Mouse (Mus musculus): Measurements from ENCODE around the gene Sowahb. TPM values are rescaled to one million over a fixed set of nuclear protein-coding genes. Genes with fewer than 3 reads are reported as not detected.

The Sowahb gene
- polyA plus RNA-seq, 1 experiment from 2014 or later: 1.3 TPM

- WGBS: 14% methylated on average over 1 of the region's 1 CpGs
- no peak overlapping the region for H3K27ac ChIP-seq (ENCODE audit: low read length)
Measured at GRCm38 (mm10) chr5:93035285-93035684, 9.5 kb downstream of the Sowahb start.

GRCm38 (mm10) chr5:93033087-93033870, 11.5 kb downstream of the Sowahb start:
- H3K4me3 ChIP-seq (ENCODE audit: low read depth, low read length): no peak overlapping the region
- H3K4me1 ChIP-seq (ENCODE audit: insufficient read depth, low read depth, low read length): 0 out of 2 replicates have a peak, but pooled peaks cover 2% of the 10 kb centered on the region
- ATAC-seq (no peak), DNase-seq (ENCODE audit: low spot score) (no peak)
- no peak overlapping the region for H3K27ac ChIP-seq (ENCODE audit: low read length)
- no peaks in the 10 kb centered on the region for H3K27me3 ChIP-seq (replicated peaks; ENCODE audit: insufficient read depth, low read length)
- 69% methylated on average over 5 of the region's 5 CpGs for WGBS
- H3K9ac ChIP-seq (replicated peaks; ENCODE audit: low read depth): no peak overlapping the region
- H3K36me3 ChIP-seq (ENCODE audit: insufficient read depth, low read length): no peaks in the 10 kb centered on the region
- H3K4me2 ChIP-seq (replicated peaks; ENCODE audit: low read depth, low read length): no peak overlapping the region
- H3K9me3 ChIP-seq (ENCODE audit: low read length): no peaks in the 10 kb centered on the region
- no peak for TF ChIP-seq EP300 (IDR thresholded peaks at IDR 0.05)
- no peak for TF ChIP-seq CTCF (IDR thresholded peaks at IDR 0.05)

More at GRCm38 (mm10) chr5:93035285-93035684, 9.5 kb downstream of the Sowahb start:
- no peak for TF ChIP-seq CTCF (IDR thresholded peaks at IDR 0.05)
- peak; percentile 43; the same call in 1 of the 2 replicates for TF ChIP-seq EP300 (IDR thresholded peaks at IDR 0.05)
- Histone ChIP-seq H3K4me2 (replicated peaks; ENCODE audit: low read depth, low read length) (no peak overlapping the region), H3K27me3 (replicated peaks; ENCODE audit: insufficient read depth, low read length) (no peaks in the 10 kb centered on the region), H3K36me3 (ENCODE audit: insufficient read depth, low read length) (no peaks in the 10 kb centered on the region), H3K4me1 (ENCODE audit: insufficient read depth, low read depth, low read length) (0 out of 2 replicates have a peak, but pooled peaks cover 2% of the 10 kb centered on the region), H3K9me3 (ENCODE audit: low read length) (no peaks in the 10 kb centered on the region), H3K9ac (replicated peaks; ENCODE audit: low read depth) (no peak overlapping the region), H3K4me3 (ENCODE audit: low read depth, low read length) (no peak overlapping the region)
- peak; percentile 75 for DNase-seq (ENCODE audit: low spot score)
- peak; percentile 72 for ATAC-seq

- H3K36me3 ChIP-seq (ENCODE audit: insufficient read depth, low read length): no peaks in the 10 kb centered on the region
- no peaks in the 10 kb centered on the region for H3K27me3 ChIP-seq (replicated peaks; ENCODE audit: insufficient read depth, low read length)
- 39% methylated on average over 4 of the region's 4 CpGs for WGBS
- no peak overlapping the region for H3K9ac ChIP-seq (replicated peaks; ENCODE audit: low read depth)
- H3K4me1 ChIP-seq (ENCODE audit: insufficient read depth, low read depth, low read length): 0 out of 2 replicates have a peak, but pooled peaks cover 2% of the 10 kb centered on the region
- H3K4me2 ChIP-seq (replicated peaks; ENCODE audit: low read depth, low read length): no peak overlapping the region
- peak; percentile 50; the same call in 1 of the 2 replicates for TF ChIP-seq EP300 (IDR thresholded peaks at IDR 0.05)
- no peak for TF ChIP-seq CTCF (IDR thresholded peaks at IDR 0.05)
- ATAC-seq: peak; percentile 73
- DNase-seq (ENCODE audit: low spot score): peak; percentile 66
- no peak overlapping the region for H3K4me3 ChIP-seq (ENCODE audit: low read depth, low read length)
- H3K9me3 ChIP-seq (ENCODE audit: low read length): no peaks in the 10 kb centered on the region
- no peak overlapping the region for H3K27ac ChIP-seq (ENCODE audit: low read length)
Measured at GRCm38 (mm10) chr5:93032621-93033020, 12.2 kb downstream of the Sowahb start.

- DNase-seq (ENCODE audit: low spot score) (no peak), ATAC-seq (no peak)
- WGBS: 61% methylated on average over 3 of the region's 3 CpGs
- no peak for TF ChIP-seq CTCF (IDR thresholded peaks at IDR 0.05)
- TF ChIP-seq EP300 (IDR thresholded peaks at IDR 0.05): no peak
- Histone ChIP-seq H3K9ac (replicated peaks; ENCODE audit: low read depth) (no peak overlapping the region), H3K4me2 (replicated peaks; ENCODE audit: low read depth, low read length) (no peak overlapping the region), H3K27me3 (replicated peaks; ENCODE audit: insufficient read depth, low read length) (no peaks in the 10 kb centered on the region), H3K4me3 (ENCODE audit: low read depth, low read length) (no peak overlapping the region), H3K27ac (ENCODE audit: low read length) (no peak overlapping the region), H3K4me1 (ENCODE audit: insufficient read depth, low read depth, low read length) (0 out of 2 replicates have a peak, but pooled peaks cover 2% of the 10 kb centered on the region), H3K36me3 (ENCODE audit: insufficient read depth, low read length) (no peaks in the 10 kb centered on the region), H3K9me3 (ENCODE audit: low read length) (no peaks in the 10 kb centered on the region)
Measured at GRCm38 (mm10) chr5:93030869-93031268, 14.0 kb downstream of the Sowahb start.

GRCm38 (mm10) chr5:93030411-93030810, 14.4 kb downstream of the Sowahb start:
- 77% methylated on average over 5 of the region's 5 CpGs for WGBS
- Histone ChIP-seq H3K4me2 (replicated peaks; ENCODE audit: low read depth, low read length) (no peak overlapping the region), H3K36me3 (ENCODE audit: insufficient read depth, low read length) (no peaks in the 10 kb centered on the region), H3K27ac (ENCODE audit: low read length) (no peak overlapping the region), H3K27me3 (replicated peaks; ENCODE audit: insufficient read depth, low read length) (no peaks in the 10 kb centered on the region), H3K9me3 (ENCODE audit: low read length) (no peaks in the 10 kb centered on the region), H3K4me1 (ENCODE audit: insufficient read depth, low read depth, low read length) (0 out of 2 replicates have a peak, but pooled peaks cover 2% of the 10 kb centered on the region), H3K4me3 (ENCODE audit: low read depth, low read length) (no peak overlapping the region), H3K9ac (replicated peaks; ENCODE audit: low read depth) (no peak overlapping the region)
- TF ChIP-seq CTCF (IDR thresholded peaks at IDR 0.05) (no peak), EP300 (IDR thresholded peaks at IDR 0.05) (no peak)
- no peak for DNase-seq (ENCODE audit: low spot score)
- ATAC-seq: no peak

GRCm38 (mm10) chr5:93027120-93027675, 17.6 kb downstream of the Sowahb start:
- WGBS: 33% methylated on average over 9 of the region's 9 CpGs
- DNase-seq (ENCODE audit: low spot score) (peak; percentile 66), ATAC-seq (peak; percentile 60)
- Histone ChIP-seq H3K36me3 (ENCODE audit: insufficient read depth, low read length) (no peaks in the 10 kb centered on the region), H3K27ac (ENCODE audit: low read length) (no peak overlapping the region; the same call in 1 of the 2 replicates), H3K4me1 (ENCODE audit: insufficient read depth, low read depth, low read length) (0 out of 2 replicates have a peak, but pooled peaks cover 2% of the 10 kb centered on the region), H3K9me3 (ENCODE audit: low read length) (no peaks in the 10 kb centered on the region), H3K4me2 (replicated peaks; ENCODE audit: low read depth, low read length) (0 out of 2 replicates have a peak overlapping the region, but pooled peaks have one; percentile 5), H3K9ac (replicated peaks; ENCODE audit: low read depth) (no peak overlapping the region), H3K27me3 (replicated peaks; ENCODE audit: insufficient read depth, low read length) (no peaks in the 10 kb centered on the region), H3K4me3 (ENCODE audit: low read depth, low read length) (no peak overlapping the region)
- no peak for TF ChIP-seq EP300 (IDR thresholded peaks at IDR 0.05)
- no peak for TF ChIP-seq CTCF (IDR thresholded peaks at IDR 0.05)

Data from lung, postnatal 0 days (tissue).